Mouse (Mus musculus) heart, postnatal 25 days (tissue): ENCODE measurements around the gene Bach2. TPM values are rescaled to one million over a fixed set of nuclear protein-coding genes. Genes with fewer than 3 reads are reported as not detected.

Experiments used
- DNase-seq: peaks from one replicate; pipeline ENCODE4 v3.0.0; 2022; ENCODE audit warnings: low spot score
- intact Hi-C: fragments of 180-260 bp; cut with DNase I; formaldehyde crosslinking; loops from one replicate; pipeline ENCODE4 v1.15.1; 2025
- total RNA-seq, 2 experiments: library from RNA; stranded (reverse); gene quantifications; 2 replicates each; pipeline ENCODE4 v1.2.3; 2021

Bach2 gene
- total RNA-seq, 2 experiments from 2014 or later: 6.9 to 7.9 TPM

DNA sequence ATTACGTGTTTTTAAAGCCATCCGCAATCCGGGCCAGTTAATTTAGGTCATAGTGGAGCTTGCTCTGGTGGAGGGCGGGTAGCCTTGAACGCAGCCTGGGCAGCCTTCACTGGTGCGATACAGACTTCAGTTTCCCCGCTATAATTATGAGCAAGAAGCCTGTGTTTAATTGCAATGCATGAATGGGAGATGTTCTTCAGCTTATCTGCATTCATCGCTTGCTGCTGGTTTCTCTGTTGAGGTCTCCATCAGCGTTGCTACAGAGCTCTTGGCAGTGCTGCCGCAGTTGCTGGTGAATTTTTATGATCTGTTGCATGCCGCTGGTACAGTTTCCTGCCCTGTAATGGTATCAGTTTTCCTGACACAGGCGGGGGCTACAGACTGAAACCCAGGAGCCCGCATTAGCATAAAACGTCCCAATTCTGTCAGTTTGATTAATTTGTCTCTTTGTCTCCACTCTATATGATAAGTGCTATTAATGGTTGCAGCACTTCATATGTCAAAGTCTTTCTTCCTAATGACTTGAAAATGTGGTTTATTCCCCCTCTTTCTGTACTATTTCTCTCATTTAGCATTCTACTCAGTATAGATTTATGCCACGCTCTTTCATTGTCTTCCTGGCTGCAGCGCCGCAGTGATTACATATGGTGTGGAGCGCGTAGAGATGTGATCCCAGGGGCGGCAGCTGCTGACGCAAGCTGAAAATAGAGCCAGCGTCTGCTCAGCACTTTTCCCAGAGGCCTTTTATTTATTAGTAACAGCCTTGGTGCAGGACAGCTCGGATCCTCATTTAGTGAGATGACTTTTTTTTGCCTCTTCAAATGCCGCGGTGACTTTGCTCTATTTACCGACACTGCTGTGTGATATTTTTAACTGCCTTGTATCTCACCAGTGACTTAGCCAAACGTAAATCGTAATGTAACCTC is 292.6 kb downstream of the Bach2 start:
- DNase-seq: no peak
- intact Hi-C loops: no loop called here

DNA sequence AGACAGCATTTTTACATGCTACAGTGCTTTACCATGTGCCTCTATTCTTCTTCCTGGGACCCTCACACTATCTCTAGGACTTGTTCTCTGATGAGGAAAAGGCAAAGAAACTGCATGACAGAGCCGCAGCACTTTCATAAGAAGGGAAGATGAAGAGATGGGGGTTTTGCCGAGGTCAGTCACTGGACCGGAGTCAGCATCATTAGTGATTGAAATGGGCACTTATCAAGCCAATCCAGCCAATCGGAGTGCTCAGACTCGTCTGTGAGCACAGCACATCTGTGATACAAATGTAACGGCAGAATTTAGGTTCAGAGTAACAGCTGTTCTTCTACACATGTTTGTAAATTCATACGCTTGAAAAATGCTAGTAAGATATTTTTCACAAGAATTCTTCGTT is 293.5 kb downstream of the Bach2 start:
- DNase-seq: no peak
- intact Hi-C loops: no loop called here

DNA sequence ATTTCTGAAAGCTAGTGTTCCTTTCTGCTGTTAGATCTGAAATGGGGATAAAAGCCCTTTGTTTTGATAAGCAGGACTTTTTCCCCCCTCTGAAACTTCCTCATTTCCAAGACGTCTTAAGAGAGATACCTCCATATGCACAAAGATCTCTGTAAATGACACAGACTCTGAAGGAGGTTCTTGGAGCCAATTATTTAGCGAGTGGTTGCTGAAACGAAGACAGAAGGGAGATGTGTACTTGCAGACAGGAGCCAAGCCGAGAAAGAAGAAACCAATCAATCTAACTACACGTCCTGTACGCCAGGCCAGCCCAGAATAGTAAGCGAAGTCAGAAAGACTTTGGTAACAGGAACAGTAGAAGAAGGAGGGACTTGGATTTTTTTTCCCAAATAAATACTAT is 295.1 kb downstream of the Bach2 start:
- intact Hi-C loops: no loop called here
- no peak for DNase-seq

GRCm38 (mm10) chr4:32535626-32536025 is 297.0 kb downstream of the Bach2 start:
- intact Hi-C loops: loop anchor here (2.0 to 5.0 kb wide), 5 partner anchors 25 to 297 kb away; partner anchors contain the start of gene Bach2

GRCm38 (mm10) chr4:32536870-32537508 is 298.4 kb downstream of the Bach2 start:
- no peak for DNase-seq
- intact Hi-C loops: loop anchor here (2.0 to 5.0 kb wide), 5 partner anchors 26 to 298 kb away; partner anchors contain the start of gene Bach2

More at GRCm38 (mm10) chr4:32535626-32536025, 297.0 kb downstream of the Bach2 start:
- DNase-seq: no peak

DNA sequence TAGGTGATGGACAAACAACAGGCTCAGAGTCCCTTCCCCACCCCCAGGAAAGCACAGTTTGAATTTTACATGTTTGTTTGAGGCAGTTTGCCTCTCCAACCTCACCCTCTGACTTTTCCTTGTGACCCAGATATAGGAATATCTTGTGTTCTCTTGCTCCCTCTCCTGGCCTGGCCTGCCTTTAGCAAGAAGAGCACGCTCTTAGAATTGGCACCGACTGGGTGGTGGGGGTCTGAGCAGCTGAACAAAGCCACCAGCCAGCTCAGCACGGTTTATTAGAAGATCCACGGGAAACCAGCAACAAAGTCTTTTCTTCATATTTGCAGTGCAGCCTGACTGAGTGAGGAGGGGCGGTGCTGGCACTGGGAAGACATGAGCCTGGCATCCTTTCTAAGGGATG is 299.5 kb downstream of the Bach2 start:
- DNase-seq: peak; percentile 20
- intact Hi-C loops: loop anchor here (1.0 to 5.0 kb wide), 7 partner anchors 34 to 481 kb away; no protein-coding TSS in a partner anchor

- intact Hi-C loops: loop anchor here (1.0 to 5.0 kb wide), 7 partner anchors 34 to 482 kb away; no protein-coding TSS in a partner anchor
Observed at GRCm38 (mm10) chr4:32538488-32538887, 299.9 kb downstream of the Bach2 start.

DNA sequence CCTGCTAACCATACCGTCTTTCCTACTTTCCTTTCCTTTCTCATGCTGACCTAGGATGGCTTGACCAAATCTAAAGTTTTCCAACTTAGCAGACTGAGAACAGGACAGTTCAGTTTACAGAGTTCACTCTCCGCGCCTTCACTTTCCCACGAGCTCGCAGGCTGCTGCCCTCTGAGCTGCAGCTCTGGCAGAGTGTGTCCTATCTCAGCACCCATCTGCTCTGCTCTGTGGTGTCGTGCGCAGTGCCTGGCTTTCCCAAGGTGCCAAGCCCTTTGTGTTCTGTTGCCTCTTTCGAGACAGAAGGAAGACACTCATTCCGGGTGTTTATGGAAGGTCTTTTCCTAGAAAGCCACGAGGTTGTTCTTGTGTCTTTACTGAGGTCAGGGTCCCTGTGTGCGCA is 300.4 kb downstream of the Bach2 start:
- no peak for DNase-seq
- intact Hi-C loops: loop anchor here (1.0 to 5.0 kb wide), 7 partner anchors 33 to 482 kb away; no protein-coding TSS in a partner anchor

More at GRCm38 (mm10) chr4:32538488-32538887, 299.9 kb downstream of the Bach2 start:
- DNase-seq: no peak

- DNase-seq: no peak
- intact Hi-C loops: no loop called here
Observed at GRCm38 (mm10) chr4:32544821-32545545, 306.4 kb downstream of the Bach2 start.

- intact Hi-C loops: no loop called here
- DNase-seq: no peak
Observed at GRCm38 (mm10) chr4:32545548-32545947, 306.9 kb downstream of the Bach2 start.

DNA sequence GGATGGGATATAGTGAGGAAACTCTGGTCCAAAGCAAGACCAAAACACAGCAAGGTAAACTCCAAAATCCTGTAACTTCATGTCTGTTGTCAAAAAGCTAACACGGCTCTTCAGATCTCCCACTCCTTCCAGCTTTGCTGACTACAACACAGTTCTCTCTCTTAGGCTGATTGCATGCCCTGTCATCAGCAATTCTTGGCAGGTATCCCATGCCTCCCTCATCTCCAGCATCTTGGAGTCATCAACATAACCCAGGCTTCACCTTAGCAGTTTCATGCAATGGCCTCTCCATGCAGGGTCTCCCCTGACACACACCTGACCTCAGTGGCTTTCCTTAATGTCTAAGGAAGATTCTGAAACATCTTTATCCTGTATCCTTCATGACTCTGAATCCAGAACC is 310.5 kb downstream of the Bach2 start:
- intact Hi-C loops: no loop called here
- no peak for DNase-seq

DNA sequence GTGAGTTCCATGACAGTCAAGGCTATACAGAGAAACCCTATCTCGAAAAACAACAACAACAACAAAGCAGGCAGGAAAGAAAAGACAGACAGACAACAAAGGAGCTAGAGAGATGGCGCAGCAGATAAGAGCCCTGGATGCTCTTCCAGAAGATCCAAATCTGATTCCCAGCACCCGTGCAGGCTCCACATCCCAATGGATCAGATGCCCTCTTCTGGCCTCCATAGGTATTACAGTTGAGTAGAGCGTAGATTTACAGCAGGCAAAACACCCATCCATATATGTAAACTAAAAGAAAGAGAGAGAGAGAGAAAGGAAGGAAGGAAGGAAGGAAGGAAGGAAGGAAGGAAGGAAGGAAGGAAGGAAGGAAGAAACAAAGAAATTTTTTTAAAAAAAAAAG is 312.7 kb downstream of the Bach2 start:
- intact Hi-C loops: no loop called here
- DNase-seq: no peak

DNA sequence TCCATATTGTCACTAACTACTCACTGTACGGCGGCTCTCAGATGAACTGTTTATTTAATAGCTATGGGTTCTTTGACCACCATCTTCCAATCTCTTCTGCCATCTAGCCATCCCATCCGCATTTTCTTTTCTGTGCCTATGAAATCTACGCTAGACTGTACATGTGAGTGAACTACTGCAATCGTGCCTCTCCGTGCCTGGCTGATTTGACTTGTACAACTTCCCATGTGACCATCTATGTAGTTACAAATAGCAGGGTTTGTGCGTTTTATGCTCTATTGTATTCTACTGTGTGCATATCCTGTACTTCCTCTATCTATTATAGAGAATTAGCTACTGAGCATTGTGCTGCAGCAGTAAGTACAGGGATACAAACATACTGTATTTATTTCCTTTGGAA is 316.9 kb downstream of the Bach2 start:
- intact Hi-C loops: no loop called here

DNA sequence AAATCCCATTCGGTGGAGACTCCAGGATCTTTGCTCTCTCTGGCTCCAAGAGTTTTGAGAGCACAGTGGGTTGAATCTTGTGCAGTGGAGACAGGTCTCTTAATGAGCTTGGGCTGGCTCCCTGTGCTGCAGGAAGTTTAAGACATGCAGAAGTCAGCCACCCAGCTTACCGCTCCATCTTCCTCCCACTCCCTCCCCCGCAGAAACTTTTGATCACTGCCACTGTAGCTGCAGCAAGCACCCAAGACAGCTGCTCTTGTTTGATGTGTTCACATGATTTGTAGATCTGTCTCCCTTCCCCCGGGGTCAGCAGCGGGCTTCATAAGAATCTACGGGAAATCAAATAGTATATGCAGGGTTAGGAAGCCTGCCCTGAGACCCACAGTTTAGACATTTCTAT is 321.6 kb downstream of the Bach2 start:
- no peak for DNase-seq
- intact Hi-C loops: no loop called here

More for the DNA sequence above, 316.9 kb downstream of the Bach2 start:
- no peak for DNase-seq

DNA sequence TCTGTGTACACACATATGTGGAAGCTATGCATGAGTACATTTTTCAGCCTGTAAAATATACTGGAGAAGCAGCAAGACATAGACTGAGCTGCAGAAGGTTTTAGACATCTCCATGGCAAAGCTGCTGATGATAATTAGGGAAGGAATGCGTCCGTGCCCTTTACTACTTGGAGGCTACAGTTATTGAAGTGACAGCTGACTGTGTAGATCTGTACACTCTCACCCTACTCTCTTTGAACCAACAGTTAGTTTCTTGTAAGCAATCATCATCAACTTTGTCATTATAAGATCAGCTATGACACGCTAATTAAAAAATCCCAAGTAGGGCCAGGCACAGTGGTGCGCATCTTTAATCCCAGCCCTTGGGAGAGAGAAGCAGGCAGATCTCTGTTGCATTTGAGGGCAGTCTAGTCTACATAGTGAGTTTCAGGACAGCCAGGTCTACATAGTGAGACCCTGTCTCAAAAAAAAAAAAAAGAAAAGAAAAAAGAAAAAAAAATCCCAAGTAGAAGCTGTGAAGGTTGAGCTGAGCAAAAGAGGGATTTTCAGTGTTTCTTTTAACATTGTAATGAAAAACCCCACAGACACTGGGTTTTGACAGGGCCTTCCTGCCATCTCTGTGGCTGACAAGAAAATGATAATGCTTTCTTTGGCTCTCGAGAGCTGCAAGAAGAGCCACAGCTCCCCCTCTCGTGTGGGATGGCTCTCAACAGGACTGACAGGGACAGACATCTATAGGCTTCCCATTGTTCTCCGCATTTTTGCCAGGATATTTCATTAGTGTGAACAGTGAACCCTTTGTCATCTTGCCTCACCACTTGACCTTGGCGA is 322.3 kb downstream of the Bach2 start:
- intact Hi-C loops: no loop called here
- DNase-seq: no peak

DNA sequence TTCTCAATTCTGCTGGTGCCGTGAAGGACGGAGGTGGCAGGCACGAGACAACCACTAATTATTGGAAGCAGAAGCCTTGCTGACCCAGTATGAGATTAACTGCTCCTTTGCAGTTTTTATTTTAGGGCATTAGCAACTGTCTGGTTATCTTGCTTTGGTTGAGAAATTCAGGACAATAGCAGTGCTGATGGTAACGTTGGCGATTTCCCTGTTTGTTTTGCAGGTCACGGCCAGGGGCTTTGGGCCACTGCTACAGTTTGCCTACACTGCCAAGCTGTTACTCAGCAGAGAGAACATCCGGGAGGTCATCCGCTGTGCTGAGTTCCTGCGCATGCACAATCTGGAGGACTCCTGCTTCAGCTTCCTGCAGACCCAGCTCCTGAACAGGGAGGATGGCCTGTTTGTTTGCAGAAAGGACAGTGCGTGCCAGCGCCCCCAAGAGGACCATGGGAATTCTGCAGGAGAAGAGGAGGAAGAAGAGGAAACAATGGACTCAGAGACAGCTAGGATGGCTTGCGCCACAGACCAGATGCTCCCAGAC is 323.0 kb downstream of the Bach2 start:
- peak; percentile 49 for DNase-seq
- intact Hi-C loops: no loop called here

DNA sequence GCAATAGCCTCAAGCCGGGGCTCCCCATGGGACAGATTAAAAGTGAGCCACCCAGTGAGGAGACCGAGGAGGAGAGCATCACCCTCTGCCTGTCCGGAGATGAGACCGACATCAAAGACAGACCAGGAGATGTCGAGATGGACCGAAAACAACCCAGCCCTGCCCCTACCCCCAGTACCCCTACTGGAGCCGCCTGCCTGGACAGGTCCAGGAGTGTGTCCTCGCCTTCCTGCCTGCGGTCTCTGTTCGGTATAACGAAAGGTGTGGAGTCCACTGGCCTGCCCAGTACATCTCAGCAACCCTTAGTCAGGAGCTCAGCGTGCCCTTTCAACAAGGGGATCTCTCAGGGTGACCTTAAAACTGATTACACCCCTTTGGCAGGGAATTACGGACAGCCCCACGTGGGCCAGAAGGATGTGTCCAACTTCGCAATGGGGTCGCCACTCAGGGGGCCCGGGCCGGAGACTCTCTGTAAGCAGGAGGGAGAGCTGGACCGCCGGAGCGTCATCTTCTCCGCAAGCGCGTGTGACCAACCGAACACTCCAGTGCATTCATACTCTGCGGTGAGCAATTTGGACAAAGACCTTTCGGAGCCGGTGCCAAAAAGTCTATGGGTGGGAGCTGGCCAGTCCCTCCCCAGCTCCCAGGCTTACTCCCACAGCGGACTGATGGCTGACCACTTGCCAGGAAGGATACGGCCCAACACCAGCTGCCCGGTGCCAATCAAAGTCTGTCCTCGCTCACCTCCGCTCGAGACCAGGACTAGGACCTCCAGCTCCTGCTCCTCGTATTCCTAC is 323.9 kb downstream of the Bach2 start:
- intact Hi-C loops: no loop called here
- no peak for DNase-seq

DNA sequence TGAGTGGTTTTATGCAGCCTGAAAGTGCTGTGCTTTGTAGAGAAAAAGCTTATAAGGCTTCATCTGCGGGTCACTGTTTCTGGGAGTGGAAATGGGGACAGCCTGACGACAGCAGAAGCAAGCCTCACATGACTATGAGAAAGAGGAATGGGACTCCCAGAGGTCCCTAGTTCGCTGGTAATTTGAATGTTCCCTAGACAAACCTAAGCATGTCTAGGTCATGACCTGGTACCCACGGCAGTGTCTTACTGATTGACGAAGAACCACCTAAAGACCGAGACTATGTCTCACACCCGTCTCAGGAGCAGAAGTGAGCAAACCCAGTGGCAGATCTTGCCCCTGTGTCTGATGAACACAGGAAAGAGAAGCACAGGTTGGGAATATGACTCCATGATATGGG is 325.8 kb downstream of the Bach2 start:
- intact Hi-C loops: no loop called here
- DNase-seq: no peak
